Mouse (Mus musculus) urinary bladder, adult 2 months (tissue): Measurements from ENCODE around the gene Hist1h2be. TPM values are rescaled to one million over a fixed set of nuclear protein-coding genes. Genes with fewer than 3 reads are reported as not detected.
"Not testable (repeated sequence)": the region's sequence is repeated elsewhere in the genome, so short reads cannot be mapped to it uniquely, and the experiment has no call there.

Experiments used
- DNase-seq: peaks from one replicate; pipeline ENCODE4 v3.0.0; 2022; ENCODE audit warnings: low spot score
- polyA plus RNA-seq: library from polyadenylated mRNA; depleted of rRNA; stranded (reverse); fragments of >200 nt; gene quantifications from 2 replicates; pipeline ENCODE4 v1.2.3, GENCODE M21; 2012

The Hist1h2be gene
- polyA plus RNA-seq, 1 experiment = 2.6 TPM

DNA sequence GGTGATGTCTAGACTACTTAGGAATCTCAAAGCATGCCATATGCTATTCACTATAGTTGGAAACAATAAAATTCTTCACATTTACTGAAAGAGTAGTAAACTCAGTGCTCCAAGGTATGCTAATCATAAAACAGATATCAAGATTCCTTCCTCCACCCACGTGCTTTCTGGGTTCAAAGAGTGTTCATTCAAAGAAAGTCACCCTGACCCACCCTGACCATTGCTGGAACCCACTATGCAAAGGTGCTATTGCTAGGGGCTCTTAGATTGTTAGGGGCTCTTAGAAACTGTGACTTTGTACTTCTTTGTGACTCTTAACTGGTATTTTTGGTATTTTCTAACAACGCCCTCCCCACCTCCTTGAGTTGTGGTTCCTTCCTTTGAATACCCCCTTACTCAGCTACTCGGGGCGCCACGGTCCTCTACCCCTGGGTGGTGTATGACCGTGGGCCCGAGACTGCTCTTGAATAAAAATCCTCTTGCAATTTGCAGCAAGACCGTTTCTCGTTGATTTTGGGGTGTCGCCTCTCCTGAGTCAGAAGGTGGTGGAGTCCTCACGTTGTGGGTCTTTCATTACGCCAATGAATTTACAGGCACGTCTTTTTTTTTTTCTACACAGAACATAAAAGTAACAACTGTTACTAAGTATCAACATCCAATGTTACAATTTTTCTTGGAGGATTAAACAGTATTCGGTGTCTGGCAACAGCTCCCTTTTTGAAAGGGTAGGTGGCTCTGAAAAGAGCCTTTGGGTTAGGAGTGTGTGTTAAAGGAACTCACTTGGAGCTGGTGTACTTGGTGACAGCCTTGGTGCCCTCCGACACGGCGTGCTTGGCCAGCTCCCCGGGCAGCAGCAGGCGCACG is 47.7 kb downstream of the Hist1h2be start:
- DNase-seq = not testable (repeated sequence)

DNA sequence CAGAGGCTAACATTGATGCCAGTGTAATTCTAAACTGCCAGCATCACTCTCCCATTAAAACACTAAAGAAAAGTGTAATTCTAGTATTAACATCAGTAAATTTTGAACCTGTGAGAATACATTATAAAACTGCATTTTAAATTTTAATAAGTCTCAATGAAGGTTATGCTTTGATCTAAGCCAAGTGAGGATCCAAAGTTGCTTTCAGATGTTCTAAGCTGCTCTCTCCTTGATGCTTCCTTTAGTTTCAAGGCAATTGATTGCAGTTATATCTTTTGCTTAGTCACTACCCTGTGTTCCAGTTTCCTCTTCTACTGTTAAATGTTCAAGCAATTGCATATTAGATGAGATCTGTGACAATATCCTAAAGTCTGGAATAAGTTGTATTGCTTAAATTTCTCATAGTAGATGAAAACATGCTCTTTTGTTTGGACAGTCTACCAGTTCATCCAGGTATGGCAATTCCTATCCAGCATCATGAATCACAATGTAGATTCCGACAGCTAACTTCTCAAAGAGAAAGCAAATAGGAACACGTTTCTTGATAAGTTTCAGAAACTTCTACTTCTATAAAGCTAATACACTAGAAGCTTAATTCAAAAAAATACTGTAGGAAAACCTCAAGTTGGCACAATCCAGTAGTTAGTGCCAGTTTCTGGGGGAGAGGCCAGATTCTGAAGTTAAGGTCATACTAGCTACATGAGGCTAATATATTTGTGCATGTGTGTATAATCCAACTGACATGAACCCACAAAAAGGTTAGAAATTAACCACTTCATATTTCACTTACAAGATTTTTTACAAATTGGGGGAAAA is 48.5 kb downstream of the Hist1h2be start:
- DNase-seq = no peak

DNA sequence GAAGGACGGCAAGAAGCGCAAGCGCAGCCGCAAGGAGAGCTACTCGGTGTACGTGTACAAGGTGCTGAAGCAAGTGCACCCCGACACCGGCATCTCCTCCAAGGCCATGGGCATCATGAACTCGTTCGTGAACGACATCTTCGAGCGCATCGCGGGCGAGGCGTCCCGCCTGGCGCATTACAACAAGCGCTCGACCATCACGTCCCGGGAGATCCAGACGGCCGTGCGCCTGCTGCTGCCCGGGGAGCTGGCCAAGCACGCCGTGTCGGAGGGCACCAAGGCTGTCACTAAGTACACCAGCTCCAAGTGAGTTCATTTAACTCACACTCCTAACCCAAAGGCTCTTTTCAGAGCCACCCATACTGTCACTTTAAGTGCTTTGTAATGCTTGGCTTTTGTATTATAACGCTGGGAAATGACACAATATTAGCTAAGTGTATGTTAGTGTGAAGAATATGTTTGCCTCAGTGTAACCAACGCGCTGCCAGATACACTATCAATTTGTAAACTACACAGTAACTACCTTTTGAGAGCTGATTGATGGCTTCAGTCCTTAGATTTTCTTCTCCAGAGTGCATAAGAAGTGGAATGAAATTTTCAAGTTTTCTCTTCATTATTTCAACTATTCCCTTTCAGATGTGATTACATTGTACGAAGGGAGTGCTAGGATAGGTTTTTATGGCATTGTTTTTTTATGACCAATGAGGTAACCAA is 49.3 kb downstream of the Hist1h2be start:
- DNase-seq = not testable (repeated sequence)

DNA sequence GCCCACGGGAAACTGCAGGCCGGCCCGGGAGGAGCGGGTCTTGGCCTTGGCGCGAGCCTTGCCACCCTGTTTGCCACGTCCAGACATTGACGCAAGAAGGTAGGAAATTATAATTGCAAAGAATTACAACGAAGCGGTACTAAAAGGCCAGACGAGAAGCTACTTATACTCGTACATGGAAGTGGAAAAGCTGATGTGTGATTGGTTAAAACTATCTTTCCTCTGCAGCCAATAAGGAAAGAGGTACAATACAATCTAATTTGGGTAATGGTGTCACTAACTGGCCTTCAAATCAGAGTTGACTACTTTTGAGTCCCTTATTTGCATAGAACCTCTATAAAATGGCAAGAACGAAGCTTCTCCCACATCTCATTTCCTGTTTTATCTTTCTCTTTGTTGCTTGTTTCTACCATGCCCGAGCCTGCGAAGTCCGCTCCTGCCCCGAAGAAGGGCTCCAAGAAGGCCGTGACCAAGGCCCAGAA is 49.9 kb downstream of the Hist1h2be start, which contains the start of the genes Hist1h2ae and Hist1h2bg:
Gene Hist1h2ae (minus strand): TSS at position 199 of the 482 bp plus-strand sequence.
Gene Hist1h2bg (plus strand): TSS at position 375 of the 482 bp plus-strand sequence.
- DNase-seq = peak; percentile 61

DNA sequence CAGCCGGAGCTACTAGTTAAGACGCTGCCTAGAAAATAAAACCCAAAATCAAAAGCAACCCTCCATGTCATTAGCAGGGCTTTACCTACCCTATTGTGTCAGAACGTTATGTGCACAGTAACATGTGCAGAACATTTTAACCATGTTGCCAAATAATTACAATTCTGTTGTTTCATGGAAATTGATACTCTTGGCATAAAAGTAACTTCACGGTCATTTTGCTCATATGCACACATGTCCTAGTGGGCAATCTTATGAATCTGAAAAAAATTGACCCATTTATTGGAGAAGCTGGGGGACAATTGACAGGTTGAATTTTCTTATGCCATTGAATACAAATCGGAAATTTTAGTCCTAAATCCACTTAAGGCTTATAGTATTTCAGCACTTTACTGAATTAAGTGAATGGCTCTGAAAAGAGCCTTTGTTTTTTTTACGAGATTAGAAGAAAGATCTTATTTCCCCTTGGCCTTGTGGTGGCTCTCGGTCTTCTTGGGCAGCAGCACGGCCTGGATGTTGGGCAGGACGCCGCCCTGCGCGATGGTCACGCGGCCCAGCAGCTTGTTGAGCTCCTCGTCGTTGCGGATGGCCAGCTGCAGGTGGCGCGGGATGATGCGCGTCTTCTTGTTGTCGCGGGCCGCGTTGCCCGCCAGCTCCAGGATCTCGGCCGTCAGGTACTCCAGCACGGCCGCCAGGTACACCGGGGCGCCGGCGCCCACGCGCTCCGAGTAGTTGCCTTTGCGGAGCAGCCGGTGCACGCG is 50.5 kb downstream of the Hist1h2be start:
- not testable (repeated sequence) for DNase-seq

DNA sequence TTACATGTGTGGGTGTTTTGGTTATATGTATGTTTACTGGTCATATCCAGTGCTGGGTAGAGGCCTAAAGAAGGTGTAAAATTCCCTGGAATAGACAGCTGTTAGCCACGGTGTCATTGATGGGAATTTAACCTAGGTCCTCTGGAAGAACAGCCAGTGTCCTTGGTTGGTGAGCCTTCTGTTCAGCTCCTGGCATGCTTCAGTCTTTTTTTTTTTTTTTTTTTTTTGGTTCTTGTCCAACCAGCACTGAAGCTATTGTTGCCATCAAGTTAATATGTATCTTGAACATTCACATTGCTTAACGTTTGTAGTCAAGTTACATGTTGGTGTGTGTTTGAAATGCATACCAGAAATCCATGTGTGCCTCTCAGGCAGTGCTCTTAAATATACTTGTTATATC is 56.4 kb downstream of the Hist1h2be start:
- DNase-seq = no peak

DNA sequence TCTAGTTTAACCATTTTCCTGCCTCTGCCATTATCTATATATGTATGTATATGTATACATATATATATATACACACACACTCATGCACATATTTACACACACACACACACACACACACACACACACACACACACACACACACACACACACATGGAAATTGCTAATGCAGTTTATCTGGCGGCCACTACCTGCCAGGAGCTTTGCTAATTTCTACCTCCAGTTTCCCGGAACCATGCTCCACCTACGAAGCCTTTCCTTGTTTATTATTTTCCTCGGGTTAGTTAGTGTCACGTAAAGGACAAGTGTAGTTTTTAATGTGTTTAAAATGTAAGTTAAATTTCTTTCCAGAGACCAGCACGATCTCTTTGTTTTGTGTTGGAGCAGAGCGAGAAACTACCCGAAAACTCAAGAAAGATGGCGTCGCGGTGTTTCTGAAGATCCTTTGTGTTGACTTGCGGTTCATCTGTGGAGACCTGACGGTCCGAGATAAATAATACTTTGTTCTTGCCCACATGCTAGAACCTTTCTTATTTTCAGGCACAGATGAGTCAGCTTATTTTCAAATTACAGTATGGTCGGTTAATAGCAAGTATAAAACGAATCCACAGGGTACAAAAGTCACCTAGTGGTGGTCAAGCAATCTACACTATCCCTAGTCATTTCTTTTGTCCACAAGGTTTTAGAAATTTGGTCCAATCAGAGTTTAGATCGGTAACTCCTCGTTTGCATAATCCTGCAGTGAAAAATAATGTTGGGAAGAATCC is 58.0 kb downstream of the Hist1h2be start:
- no peak for DNase-seq

DNA sequence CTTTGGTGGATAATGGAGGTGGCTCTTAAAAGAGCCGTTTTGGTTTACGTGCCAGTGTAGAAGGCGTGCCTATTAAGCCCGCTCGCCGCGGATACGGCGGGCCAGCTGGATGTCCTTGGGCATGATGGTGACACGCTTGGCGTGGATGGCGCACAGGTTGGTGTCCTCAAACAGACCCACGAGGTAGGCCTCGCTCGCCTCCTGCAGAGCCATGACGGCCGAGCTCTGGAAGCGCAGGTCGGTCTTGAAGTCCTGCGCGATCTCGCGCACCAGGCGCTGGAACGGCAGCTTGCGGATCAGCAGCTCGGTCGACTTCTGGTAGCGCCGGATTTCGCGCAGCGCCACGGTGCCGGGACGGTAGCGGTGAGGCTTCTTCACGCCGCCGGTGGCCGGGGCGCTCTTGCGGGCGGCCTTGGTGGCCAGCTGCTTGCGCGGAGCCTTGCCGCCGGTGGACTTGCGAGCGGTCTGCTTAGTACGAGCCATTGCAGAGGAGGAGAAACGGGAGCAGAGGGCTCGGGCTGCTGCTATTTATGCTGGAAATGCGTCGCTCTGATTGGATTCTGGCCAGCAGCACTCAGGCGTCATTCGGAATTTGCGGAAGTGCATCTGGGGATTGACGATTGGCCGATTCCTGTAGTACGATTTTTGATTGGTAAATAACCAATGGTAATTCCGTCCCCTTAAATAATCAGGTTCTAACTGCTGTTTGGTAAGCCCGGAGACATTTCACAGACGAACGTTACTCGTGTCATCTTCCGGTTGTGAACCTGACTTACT is 58.9 kb downstream of the Hist1h2be start, which contains the start of gene Hist1h3e:
Gene Hist1h3e (minus strand): TSS at position 487 of the 777 bp plus-strand sequence.
- peak; percentile 90 for DNase-seq

DNA sequence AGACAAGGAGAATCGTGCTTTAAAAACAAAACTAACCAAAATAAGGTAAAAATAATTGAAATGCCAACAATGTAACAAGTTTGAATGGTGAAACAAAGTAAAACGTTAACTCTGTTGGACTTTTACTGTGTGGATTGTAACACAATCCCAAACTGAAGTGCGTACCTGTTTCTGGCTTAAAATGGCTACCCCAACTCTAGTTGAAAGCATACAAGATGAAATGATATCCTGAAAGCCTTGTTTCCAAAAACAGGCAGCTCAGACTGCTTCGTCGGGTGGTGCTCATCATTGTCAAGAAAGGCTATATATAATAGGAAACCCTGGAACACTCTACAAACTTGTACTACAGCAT is 59.4 kb downstream of the Hist1h2be start:
- not testable (repeated sequence) for DNase-seq

DNA sequence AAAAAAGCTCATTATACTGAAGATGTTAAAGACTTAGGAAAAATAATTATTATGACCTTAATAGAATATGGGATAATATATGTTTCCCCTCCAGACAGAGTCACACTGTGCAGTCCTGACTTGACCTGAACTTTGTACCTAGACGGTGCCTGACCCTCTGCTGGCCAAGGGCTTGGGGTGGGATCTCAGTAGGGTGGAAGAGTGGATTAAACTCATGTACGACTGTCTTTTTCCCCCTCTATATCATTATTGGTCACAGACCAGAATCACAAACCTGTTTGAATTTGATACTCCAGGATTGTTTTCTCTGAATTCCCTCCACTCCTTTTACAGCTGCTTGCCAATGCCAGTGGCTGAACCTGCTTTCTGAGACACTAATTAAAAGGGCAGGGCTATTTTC is 60.2 kb downstream of the Hist1h2be start:
- not testable (repeated sequence) for DNase-seq

DNA sequence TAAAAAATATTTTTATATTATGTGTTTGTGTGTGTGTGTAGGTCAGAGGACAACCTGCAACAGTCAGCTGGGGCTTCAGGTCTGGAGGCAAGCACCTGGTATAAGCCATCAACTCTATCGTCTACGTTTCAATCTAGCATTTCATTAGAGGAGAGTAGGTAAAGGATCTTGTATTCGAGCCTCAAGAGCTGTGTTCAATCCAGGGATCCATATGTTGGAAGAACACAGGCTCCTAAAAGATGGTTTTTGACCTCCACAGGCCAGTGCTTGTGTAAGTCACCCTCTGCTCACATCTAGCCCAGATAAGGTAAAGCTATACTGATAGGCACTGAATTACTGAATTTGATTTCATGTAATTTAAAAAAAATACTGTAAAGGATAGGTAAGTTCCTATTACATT is 64.0 kb downstream of the Hist1h2be start:
- no peak for DNase-seq

DNA sequence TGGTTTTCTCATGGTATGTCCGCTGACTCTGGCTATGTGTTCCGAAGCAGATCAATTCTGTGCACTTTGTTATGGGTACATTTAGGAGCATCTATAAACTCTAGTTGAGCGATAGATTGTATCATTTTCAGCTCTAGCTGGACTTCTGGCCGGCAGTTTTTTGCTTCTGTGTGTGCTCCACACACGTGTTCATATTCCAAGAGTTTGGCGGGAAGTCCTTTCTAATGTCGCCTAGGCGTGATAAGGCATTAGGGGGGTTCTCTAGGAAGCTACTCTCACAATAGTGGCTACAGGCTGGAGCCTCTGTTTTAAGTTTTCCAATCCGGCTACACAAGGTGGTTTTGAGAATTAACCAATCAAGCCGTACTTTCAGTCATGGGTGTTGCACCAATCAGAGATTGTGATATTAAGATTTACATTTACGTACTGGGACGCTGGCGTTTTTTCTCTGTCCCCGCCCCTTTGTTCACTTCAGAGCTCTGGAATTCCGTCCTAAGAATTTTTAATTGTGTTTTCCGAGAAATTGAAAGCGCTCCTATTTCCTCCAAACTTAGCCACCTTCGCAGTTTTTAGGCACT is 65.0 kb downstream of the Hist1h2be start:
- DNase-seq = peak; percentile 30

DNA sequence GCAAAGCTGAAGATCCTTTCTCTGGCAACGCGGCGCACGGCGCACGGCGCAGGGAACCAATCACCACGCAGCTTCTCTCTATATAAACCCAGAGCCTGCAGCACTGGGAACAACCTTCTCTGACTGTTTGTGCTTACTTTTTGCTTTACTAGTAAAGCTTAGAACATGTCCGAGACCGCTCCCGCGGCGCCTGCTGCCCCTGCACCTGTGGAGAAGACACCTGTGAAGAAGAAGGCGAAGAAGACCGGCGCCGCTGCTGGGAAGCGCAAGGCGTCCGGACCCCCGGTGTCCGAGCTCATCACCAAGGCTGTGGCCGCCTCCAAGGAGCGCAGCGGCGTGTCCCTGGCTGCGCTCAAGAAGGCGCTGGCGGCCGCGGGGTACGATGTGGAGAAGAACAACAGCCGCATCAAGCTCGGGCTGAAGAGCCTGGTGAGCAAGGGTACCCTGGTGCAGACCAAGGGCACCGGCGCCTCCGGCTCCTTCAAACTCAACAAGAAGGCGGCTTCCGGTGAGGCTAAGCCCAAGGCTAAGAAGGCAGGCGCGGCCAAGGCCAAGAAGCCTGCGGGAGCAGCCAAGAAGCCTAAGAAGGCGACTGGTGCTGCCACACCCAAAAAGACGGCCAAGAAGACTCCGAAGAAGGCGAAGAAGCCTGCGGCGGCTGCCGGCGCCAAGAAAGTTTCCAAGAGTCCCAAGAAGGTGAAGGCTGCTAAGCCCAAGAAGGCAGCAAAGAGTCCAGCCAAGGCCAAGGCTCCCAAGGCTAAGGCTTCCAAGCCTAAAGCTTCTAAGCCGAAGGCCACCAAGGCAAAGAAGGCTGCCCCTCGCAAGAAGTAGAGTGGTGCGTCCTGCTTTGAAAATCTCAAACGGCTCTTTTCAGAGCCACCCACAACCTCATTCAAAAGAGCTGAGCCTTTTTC is 65.7 kb downstream of the Hist1h2be start:
- DNase-seq = peak; percentile 59

DNA sequence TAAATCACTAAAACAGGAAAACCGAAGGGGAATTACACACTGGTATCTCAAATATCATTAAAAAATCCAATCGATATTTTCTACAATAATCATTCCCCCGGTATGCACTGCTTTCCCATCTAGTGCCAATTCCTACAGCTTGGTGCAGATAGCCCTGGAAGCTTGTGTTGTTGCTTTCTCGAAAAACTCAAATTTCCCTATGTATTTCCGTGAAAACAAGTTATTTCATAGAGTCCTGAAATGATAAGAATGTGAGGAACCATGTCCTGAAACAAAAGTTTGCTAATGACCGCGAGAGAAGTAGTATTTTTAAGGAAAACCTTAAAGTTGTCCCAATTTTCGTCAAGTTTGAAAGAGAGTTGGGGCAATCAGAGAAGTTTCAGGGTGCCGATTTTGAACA is 66.5 kb downstream of the Hist1h2be start:
- no peak for DNase-seq

DNA sequence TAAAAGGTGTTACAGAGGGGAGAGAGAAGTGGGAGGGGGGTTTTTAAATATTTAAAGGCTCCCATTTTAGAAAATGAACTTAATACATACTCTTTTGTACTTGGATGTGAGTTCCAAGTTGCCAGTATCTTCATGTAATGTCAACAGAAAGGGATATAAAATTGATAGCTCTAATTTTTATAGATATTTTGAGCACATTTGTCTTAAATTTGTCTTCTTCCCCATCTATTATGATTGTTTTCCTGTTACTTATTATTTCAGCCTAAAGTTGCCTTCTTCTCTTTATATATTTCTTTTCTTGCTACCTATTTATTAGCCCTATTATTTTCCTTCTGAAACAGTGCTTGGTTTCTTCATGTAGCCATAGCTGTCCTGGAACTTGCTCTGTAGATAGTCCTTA is 68.0 kb downstream of the Hist1h2be start, which contains the start of gene Hist1h1d:
Gene Hist1h1d (plus strand): TSS at position 301 of the 400 bp plus-strand sequence.
- DNase-seq = no peak

DNA sequence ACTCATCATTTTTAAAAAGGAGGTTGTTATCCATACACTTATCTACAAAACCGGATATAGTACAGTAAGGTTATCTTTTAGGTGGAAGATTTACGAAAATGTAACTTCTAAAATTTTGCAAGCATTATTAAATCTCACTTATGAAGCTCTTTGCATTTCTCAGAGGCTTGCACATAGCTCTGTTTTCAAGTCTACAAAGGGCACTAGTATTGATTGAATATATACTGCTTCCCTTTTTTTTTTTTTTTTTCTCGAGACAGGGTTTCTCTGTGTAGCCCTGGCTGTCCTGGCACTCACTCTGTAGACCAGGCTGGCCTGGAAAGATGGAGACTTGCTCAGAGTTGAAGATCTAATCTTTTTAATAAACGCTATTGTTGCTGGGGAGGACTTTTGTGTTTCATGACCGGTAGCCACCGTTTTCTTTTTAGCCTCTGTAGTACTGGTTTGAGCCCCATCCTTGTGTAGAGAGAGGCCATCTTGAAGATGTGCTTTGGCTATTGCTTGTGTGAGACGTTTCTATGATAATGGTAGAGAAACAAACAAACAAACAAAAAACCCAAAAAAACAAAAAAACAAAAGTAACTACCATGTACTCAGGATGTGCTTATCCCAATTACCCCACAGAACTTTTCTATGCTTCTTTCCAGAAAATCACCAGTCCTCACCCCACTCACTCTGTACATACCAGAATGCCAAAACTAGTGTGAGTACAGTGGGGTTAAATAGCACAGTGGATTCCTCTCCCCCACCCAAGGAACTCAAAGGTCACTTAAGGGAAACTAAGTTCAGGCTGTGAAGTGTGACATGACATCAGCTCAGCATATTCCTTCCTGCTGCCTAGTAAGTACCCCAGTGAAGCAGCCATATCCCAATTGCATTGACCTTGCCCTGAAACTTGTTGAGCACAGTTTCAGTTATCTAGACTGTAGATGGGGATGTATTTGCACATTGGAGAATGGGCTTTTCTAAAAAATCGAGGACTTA is 68.7 kb downstream of the Hist1h2be start:
- no peak for DNase-seq
